Mouse (Mus musculus): Measurements from ENCODE around the gene Tmem39a. TPM values are rescaled to one million over a fixed set of nuclear protein-coding genes. Genes with fewer than 3 reads are reported as not detected.

Tmem39a gene
- polyA plus RNA-seq, 1 experiment from 2014 or later, result 62.8 TPM

DNA sequence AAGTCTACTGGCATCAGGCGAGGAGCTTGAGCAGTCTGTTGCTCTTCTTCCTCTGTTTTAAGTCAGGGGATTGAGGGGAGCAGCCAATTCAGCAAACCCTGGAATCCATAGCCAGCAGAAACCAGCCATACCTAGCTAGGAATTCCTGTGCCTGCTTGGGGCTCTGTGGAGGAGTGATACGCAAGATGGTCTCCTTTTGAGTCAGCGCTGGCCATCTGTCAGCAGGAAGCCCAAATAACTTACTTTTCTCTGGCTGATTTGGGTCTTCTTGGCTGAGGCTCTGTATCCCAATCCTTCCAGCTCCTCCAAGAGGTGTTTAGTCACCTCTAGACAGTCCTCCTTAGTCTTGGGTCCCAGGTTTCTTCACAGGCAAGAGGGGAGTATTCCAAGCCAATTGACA is 2.5 kb upstream of the Tmem39a start:
- ATAC-seq (ENCODE audit: extremely low read depth, insufficient number of reproducible peaks, low FRiP score, low TSS enrichment), result no peak
- Histone ChIP-seq H3K27ac (replicated peaks) (no peak overlapping the region), H3K4me2 (no peak overlapping the region), H3K27me3 (replicated peaks) (peaks cover 52% of the 10 kb centered on the region), H3K36me3 (no peaks in the 10 kb centered on the region), H3K9ac (no peak overlapping the region), H3K9me3 (no peaks in the 10 kb centered on the region), H3K4me1 (no peaks in the 10 kb centered on the region), H3K4me3 (no peak overlapping the region)
- 82% methylated on average over 3 of the region's 3 CpGs for WGBS

DNA sequence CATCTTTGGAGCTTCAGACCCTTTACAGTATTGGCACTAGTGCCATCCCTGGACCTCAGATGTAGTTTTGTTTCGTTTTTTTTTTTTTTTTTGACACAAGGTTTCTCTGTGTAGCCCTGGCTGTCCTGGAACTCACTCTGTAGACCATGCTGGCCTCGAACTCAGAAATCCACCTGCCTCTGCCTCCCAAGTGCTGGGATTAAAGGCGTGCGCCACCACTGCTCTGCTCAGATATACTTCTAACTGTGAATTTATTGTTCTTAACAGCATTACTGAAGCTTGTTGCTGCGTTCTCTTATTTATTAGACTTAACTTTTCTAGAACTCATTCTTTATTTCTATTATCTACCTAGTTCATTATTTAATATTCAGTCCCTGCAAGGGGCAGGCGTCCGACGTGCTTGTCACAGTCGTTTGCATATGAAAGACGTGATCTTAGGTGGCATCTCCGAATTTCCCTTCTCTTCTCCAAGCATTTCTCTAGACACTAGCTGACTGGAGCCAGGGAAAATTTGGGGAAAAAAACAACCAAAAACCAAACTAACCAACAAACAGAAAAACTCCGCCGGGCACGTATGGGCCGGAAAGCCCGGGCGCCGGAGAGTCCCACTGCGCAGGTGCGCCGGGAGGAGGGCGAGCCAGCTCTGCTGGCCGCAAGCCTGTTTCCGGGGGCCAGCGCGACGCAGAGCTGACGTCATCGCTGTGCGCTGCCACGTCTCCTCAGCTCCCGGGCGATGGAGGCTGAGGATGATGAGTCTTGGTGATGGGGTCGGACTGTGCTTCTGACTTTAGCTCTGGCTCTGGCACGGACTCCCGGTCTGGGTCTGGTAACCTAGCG is 3.9 kb downstream of the Tmem39a start:
- ATAC-seq (ENCODE audit: extremely low read depth, insufficient number of reproducible peaks, low FRiP score, low TSS enrichment), result peak; percentile 97
- Histone ChIP-seq H3K27ac (replicated peaks) (peak overlapping the region; percentile 86), H3K9me3 (no peaks in the 10 kb centered on the region), H3K27me3 (replicated peaks) (peaks cover 26% of the 10 kb centered on the region), H3K36me3 (peaks cover 31% of the 10 kb centered on the region), H3K4me1 (peaks cover 23% of the 10 kb centered on the region), H3K4me3 (peak overlapping the region; percentile 96), H3K4me2 (peak overlapping the region; percentile 82), H3K9ac (peak overlapping the region; percentile 96)
- WGBS, result 7% methylated on average over 37 of the region's 37 CpGs

DNA sequence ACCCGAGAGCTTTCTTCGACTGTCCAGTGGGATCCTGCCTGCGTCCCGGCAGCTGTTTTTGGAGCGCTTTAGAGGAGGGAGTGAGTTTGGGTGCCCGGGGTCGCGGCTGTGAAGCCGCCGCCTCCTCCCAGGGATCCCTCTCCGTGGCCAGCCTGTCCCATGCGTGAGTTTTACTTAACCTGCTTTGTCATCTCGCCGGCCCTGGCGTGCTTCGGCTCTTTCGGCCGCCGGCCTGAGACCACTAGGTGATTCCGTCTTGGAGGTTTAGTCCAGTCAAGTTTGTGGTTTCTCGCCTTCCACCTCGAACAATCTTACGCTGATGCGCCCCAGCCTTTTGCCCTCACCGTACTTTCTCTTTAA is 4.5 kb downstream of the Tmem39a start:
- Histone ChIP-seq H3K9ac (peak overlapping the region; percentile 96), H3K4me2 (peak overlapping the region; percentile 82), H3K27ac (replicated peaks) (peak overlapping the region; percentile 86), H3K27me3 (replicated peaks) (peaks cover 26% of the 10 kb centered on the region), H3K4me3 (peak overlapping the region; percentile 96), H3K4me1 (peaks cover 23% of the 10 kb centered on the region), H3K36me3 (peaks cover 36% of the 10 kb centered on the region), H3K9me3 (no peaks in the 10 kb centered on the region)
- ATAC-seq (ENCODE audit: extremely low read depth, insufficient number of reproducible peaks, low FRiP score, low TSS enrichment), result peak; percentile 47; the same call in 1 of the 2 replicates
- under 1% methylated on average over 25 of the region's 25 CpGs for WGBS

DNA sequence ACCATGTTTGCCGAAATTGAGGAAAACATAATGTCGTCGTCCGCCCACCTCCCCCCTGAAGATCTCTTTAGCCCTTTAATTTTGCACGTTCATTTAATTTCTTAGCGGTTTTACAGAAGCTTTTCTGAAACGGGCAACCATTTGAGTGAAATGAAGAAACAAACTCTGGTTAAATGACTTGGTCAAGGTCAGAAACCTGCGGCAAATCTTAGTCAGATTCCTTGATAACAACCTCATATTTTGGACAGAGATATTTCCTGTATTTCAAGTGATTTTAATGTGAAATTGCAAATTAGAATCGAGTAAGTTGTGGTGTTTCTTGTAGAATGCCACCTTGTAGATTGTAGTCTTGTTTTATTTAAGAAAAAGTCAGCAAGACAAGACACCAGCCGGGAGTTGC is 5.0 kb downstream of the Tmem39a start:
- Histone ChIP-seq H3K4me1 (peaks cover 23% of the 10 kb centered on the region), H3K27ac (replicated peaks) (peak overlapping the region; percentile 86; the same call in 1 of the 2 replicates)
- 21% methylated on average over 10 of the region's 10 CpGs for WGBS

DNA sequence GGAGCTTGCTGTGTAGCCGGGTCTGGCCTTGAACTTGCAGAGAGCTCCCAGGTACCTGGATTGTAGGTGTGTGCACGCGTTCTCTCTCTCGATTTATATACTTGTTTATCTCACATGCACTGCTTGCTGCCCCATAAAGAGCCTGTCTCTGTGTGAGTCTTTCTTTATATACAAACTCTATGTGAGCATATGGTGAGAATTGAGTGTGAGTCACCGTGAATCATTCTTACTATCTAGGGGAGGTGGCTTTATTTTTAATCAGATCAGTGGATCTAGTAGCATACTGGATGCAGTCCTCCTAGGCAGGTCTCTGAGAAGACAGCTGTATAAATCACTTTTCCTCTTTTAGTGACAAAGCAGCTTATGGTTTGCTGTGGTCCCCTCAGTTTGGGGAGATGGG is 9.7 kb downstream of the Tmem39a start:
- Histone ChIP-seq H3K27ac (replicated peaks) (no peak overlapping the region), H3K27me3 (replicated peaks) (no peaks in the 10 kb centered on the region), H3K9me3 (no peaks in the 10 kb centered on the region), H3K4me3 (no peak overlapping the region), H3K4me1 (peaks cover 23% of the 10 kb centered on the region), H3K4me2 (no peak overlapping the region), H3K9ac (no peak overlapping the region), H3K36me3 (peaks cover 87% of the 10 kb centered on the region)
- ATAC-seq (ENCODE audit: extremely low read depth, insufficient number of reproducible peaks, low FRiP score, low TSS enrichment), result no peak
- 92% methylated on average over 5 of the region's 5 CpGs for WGBS

More for the DNA sequence above, 5.0 kb downstream of the Tmem39a start:
- Histone ChIP-seq H3K9me3 (no peaks in the 10 kb centered on the region), H3K27me3 (replicated peaks) (peaks cover 21% of the 10 kb centered on the region), H3K4me3 (peak overlapping the region; percentile 96), H3K4me2 (peak overlapping the region; percentile 82), H3K36me3 (peaks cover 41% of the 10 kb centered on the region), H3K9ac (peak overlapping the region; percentile 96)
- ATAC-seq (ENCODE audit: extremely low read depth, insufficient number of reproducible peaks, low FRiP score, low TSS enrichment), result no peak

DNA sequence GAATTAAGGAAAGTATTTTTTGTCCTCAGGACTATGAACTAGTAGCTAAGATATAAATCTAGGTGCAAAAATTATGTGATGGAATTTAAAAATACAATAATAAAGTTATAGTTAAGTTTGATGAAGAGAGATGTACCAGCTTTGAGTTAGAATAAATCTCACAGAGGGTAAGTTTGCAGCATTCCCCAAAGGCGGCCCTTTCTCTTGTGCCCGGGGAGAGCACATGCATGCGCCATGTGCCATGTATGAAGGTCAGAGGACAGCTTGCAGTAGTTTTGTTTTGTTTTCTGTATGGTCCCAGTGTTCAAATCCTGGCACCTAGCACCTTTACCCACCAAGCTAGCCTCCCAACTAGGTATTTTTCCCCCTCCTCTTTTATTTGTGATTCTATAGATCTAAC is 13.0 kb downstream of the Tmem39a start:
- no peak overlapping the region for H3K4me2 ChIP-seq
- no peak for ATAC-seq (ENCODE audit: extremely low read depth, insufficient number of reproducible peaks, low FRiP score, low TSS enrichment)
- 93% methylated on average over 3 of the region's 3 CpGs for WGBS
- no peak overlapping the region for H3K9ac ChIP-seq
- no peaks in the 10 kb centered on the region for H3K4me1 ChIP-seq
- H3K9me3 ChIP-seq, result no peaks in the 10 kb centered on the region
- H3K27me3 ChIP-seq (replicated peaks), result no peaks in the 10 kb centered on the region
- no peak overlapping the region for H3K27ac ChIP-seq (replicated peaks)
- no peak overlapping the region for H3K4me3 ChIP-seq
- H3K36me3 ChIP-seq, result peaks cover 87% of the 10 kb centered on the region

DNA sequence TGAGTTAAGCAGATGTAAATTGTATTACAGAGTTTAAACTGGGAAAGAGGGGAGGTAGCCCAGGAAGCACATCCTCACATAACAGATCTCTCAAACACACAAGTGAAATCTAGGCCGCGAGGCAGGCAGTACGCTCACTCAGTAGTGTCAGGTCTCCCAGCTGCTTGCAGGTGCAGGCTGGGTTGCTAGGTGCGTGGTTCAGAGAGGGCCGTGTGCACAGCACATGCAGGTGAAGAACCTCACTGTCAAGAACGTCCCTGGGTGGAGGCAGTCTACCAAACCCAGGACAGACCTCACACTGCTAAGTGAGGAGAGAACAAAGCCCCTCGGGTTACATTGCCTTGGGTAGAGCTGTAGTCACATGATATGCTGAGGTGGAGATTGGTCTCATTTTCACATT is 26.3 kb downstream of the Tmem39a start:
- peaks cover 96% of the 10 kb centered on the region for H3K36me3 ChIP-seq
- WGBS, result 88% methylated on average over 7 of the region's 7 CpGs
- no peak for ATAC-seq (ENCODE audit: extremely low read depth, insufficient number of reproducible peaks, low FRiP score, low TSS enrichment)

DNA sequence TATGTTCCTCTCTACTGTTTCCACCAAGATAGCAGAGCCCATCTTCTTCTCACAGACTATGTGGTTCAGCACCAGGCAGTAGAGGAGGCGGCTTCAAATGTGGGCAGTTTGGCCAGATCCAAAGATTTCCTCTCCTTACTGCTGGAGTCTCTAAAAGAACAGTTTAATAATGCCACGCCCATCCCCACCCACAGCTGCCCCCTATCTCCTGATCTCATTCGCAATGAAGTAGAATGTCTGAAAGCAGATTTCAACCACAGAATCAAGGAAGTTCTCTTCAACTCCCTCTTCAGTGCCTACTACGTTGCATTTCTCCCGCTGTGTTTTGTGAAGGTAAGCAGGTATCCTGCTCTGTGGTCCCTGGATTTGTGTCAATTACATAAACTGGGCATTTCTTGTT is 26.7 kb downstream of the Tmem39a start:
- H3K4me3 ChIP-seq, result no peak overlapping the region
- peaks cover 97% of the 10 kb centered on the region for H3K36me3 ChIP-seq
- no peak overlapping the region for H3K9ac ChIP-seq
- no peak for ATAC-seq (ENCODE audit: extremely low read depth, insufficient number of reproducible peaks, low FRiP score, low TSS enrichment)
- no peak overlapping the region for H3K4me2 ChIP-seq
- H3K27me3 ChIP-seq (replicated peaks), result no peaks in the 10 kb centered on the region
- no peaks in the 10 kb centered on the region for H3K4me1 ChIP-seq
- H3K27ac ChIP-seq (replicated peaks), result no peak overlapping the region
- WGBS, result 87% methylated on average over 5 of the region's 5 CpGs
- no peaks in the 10 kb centered on the region for H3K9me3 ChIP-seq

More for the DNA sequence above, 26.3 kb downstream of the Tmem39a start:
- no peaks in the 10 kb centered on the region for H3K27me3 ChIP-seq (replicated peaks)
- no peak overlapping the region for H3K4me2 ChIP-seq
- H3K9me3 ChIP-seq, result no peaks in the 10 kb centered on the region
- H3K4me3 ChIP-seq, result no peak overlapping the region
- H3K4me1 ChIP-seq, result no peaks in the 10 kb centered on the region
- no peak overlapping the region for H3K9ac ChIP-seq
- H3K27ac ChIP-seq (replicated peaks), result no peak overlapping the region

DNA sequence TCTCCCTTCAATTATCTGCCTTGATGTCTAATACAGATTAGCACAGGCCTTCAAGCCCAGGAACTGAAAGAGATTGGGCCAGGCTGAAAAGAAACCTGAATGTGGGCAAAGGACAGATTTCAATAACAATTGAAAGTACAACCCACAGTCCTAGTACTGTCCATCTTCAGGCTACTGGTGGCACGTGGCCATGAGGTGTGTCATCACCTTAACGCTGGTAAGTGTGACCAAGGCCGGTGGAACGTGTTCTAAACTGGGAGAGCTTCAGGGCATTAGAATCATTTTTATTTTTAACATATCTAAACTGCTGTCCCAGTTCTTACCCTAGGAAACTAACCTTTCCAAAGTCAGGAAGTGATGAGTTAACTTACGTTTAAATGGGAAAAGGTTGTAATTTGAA is 28.7 kb downstream of the Tmem39a start:
- H3K36me3 ChIP-seq, result peaks cover 95% of the 10 kb centered on the region
- H3K27me3 ChIP-seq (replicated peaks), result no peaks in the 10 kb centered on the region
- no peak overlapping the region for H3K4me2 ChIP-seq
- H3K27ac ChIP-seq (replicated peaks), result no peak overlapping the region
- whole genome bisulfite sequencing, result 56% methylated on average over 5 of the region's 5 CpGs
- H3K4me3 ChIP-seq, result no peak overlapping the region
- H3K9ac ChIP-seq, result no peak overlapping the region
- H3K9me3 ChIP-seq, result no peaks in the 10 kb centered on the region
- ATAC-seq (ENCODE audit: extremely low read depth, insufficient number of reproducible peaks, low FRiP score, low TSS enrichment), result no peak
- no peaks in the 10 kb centered on the region for H3K4me1 ChIP-seq

DNA sequence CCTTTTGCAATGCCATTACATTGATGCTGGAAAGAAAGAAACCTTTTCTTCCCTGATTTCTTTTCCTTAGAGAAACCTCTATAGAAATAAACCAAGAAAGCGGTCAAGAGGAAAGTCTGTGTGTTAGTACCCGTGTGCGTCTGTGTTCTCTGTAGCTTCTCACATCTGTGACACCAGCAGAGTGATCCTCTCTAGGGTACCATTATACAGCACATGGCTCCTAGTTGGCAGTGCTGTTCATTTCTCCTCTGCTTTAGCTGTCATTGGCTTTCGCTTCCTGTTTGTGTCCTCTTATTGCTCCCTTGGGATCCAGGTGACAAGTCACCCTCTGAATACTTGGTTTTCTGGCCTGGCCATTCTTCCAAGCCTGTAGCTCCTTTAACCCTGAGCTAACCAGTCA is 29.1 kb downstream of the Tmem39a start:
- 90% methylated on average over 4 of the region's 4 CpGs for WGBS
- peaks cover 95% of the 10 kb centered on the region for H3K36me3 ChIP-seq
- ATAC-seq (ENCODE audit: extremely low read depth, insufficient number of reproducible peaks, low FRiP score, low TSS enrichment), result no peak

DNA sequence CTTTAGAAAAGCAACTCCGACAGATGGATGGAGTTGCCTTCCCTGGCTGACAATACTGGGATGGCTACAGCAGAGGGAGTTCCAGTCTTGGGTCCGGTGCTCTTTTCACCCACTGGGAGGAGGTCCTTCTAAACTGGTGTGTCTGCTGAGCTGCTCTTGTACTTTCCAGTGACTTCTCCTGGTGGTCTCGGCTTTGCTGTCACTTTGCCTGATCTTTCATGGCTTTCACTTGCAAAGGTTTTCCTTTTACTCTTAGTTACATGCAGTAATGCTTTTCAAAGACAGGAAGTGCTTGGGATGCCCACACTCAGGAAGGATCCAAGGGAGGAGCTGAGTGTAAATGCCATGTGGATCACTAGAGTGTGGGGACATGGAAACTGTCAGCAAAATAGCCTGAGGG is 33.0 kb downstream of the Tmem39a start:
- H3K27ac ChIP-seq (replicated peaks), result no peak overlapping the region
- H3K4me3 ChIP-seq, result no peak overlapping the region
- no peaks in the 10 kb centered on the region for H3K4me1 ChIP-seq
- 52% methylated on average over 3 of the region's 3 CpGs for WGBS
- H3K9me3 ChIP-seq, result no peaks in the 10 kb centered on the region
- peaks cover 93% of the 10 kb centered on the region for H3K36me3 ChIP-seq
- ATAC-seq (ENCODE audit: extremely low read depth, insufficient number of reproducible peaks, low FRiP score, low TSS enrichment), result no peak
- no peak overlapping the region for H3K9ac ChIP-seq
- no peak overlapping the region for H3K4me2 ChIP-seq
- H3K27me3 ChIP-seq (replicated peaks), result no peaks in the 10 kb centered on the region

More for the DNA sequence above, 29.1 kb downstream of the Tmem39a start:
- Histone ChIP-seq H3K4me3 (no peak overlapping the region), H3K4me1 (no peaks in the 10 kb centered on the region), H3K27me3 (replicated peaks) (no peaks in the 10 kb centered on the region), H3K9me3 (no peaks in the 10 kb centered on the region), H3K9ac (no peak overlapping the region), H3K4me2 (no peak overlapping the region), H3K27ac (replicated peaks) (no peak overlapping the region)

Measured in heart, embryonic 13.5 days (tissue).